ENCODE assay signal across 8 mouse cellular contexts in the genomic region with DNA sequence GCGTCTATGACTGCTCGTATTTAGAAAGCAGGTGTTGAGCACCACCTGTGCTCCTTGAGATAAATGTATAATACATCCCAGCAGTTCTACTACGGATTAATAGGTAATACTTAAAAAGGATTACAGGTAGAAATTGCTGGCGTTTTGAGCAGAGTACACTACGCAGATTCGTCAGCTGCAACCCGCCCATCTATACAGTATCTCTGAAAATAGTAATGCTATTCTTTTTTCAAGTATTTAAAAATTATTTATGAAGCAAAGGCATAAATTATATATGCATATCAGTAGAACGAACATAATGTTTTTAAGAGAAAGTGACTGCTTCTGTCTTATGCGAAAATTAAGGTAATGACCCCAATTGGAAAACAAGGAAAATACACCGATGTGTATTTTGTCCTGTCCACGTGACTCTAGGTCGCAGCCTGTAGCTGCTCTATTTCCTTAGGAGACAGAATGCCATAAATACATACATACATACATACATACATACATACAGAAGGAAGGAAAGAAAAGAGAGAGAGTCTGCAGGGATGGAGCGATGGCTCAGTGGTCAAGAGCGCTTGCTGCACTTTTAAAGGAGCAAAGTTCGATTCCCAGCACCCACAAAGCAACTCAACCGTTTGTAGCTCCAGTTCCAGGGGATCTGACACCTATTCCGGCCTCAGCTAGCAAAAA. TPM values are rescaled to one million over a fixed set of nuclear protein-coding genes. Genes with fewer than 3 reads are reported as not detected.
DNase-seq lines count a peak whose midpoint lies in the region; ATAC-seq and TF ChIP-seq lines count a peak whose summit lies in the region.

No protein-coding gene starts in this region.

- H3K9ac ChIP-seq in heart, embryonic 14.5 days (ENCODE audit: low read length), result peak overlapping the region; percentile 67
- peak overlapping the region; percentile 63 for H3K9ac ChIP-seq in MEL (ENCODE audit: control insufficient read depth, low read depth, low read length, poor library complexity, severe bottlenecking)
- peak overlapping the region; percentile 88 for H3K9ac ChIP-seq in forebrain, postnatal 0 days
- peak overlapping the region; percentile 48 for H3K9ac ChIP-seq in liver, embryonic 15.5 days

- ATAC-seq in heart, embryonic 14.5 days (ENCODE audit: insufficient number of reproducible peaks, insufficient read depth, low FRiP score, low read depth), result peak; percentile 37
- ATAC-seq in forebrain, postnatal 0 days, result peak; percentile 59
- peak; percentile 29 for ATAC-seq in liver, embryonic 15.5 days (ENCODE audit: insufficient read depth)

- H3K4me3 ChIP-seq in heart, embryonic 14.5 days (ENCODE audit: control insufficient read depth in 1 of 2, insufficient read depth in 1 of 2, low read depth in 1 of 2, low read length in 2 of 2), result peak overlapping the region; percentile 76 to 87
- H3K4me3 ChIP-seq in MEL (ENCODE audit: control insufficient read depth in 1 of 2, insufficient read depth in 1 of 2, low read depth in 2 of 2, low read length in 2 of 2), result peak overlapping the region; percentile 67 to 87
- H3K4me3 ChIP-seq in forebrain, postnatal 0 days (ENCODE audit: low read depth, low read length), result peak overlapping the region; percentile 78
- H3K4me3 ChIP-seq in liver, embryonic 15.5 days (replicated peaks), result peak overlapping the region; percentile 87

- H3K27ac ChIP-seq in heart, embryonic 14.5 days (replicated peaks in 1 of 2; ENCODE audit: control insufficient read depth in 1 of 2, insufficient read depth in 1 of 2, low read depth in 2 of 2, low read length in 2 of 2), result peak overlapping the region; percentile 39 to 82; a peak in 3 of 4 replicates
- peak overlapping the region; percentile 53 for H3K27ac ChIP-seq in MEL (ENCODE audit: control insufficient read depth, low read depth, low read length)
- H3K27ac ChIP-seq in forebrain, postnatal 0 days (ENCODE audit: low read depth, low read length), result peak overlapping the region; percentile 57
- H3K27ac ChIP-seq in liver, embryonic 15.5 days (replicated peaks), result peak overlapping the region; percentile 83

- 1% methylated on average over 17 of the region's 17 CpGs for WGBS in heart, embryonic 14.5 days
- 1% methylated on average over 17 of the region's 17 CpGs for WGBS in forebrain, postnatal 0 days
- WGBS in liver, embryonic 15.5 days (ENCODE audit: insufficient replicate concordance), result under 1% methylated on average over 17 of the region's 17 CpGs

- TF ChIP-seq EP300 in MEL (IDR thresholded peaks at IDR 0.05; ENCODE audit: low read depth in 1 of 2, low read length in 2 of 2), result no peak

- no peak for DNase-seq in heart, postnatal 36 days
- DNase-seq in MEL (ENCODE audit: low read depth, low spot score), result no peak
- DNase-seq in forebrain, postnatal 0 days, result no peak
- no peak for DNase-seq in T-cell, adult 2 months (ENCODE audit: low spot score)
- DNase-seq in layer of hippocampus, adult 18-20 months (ENCODE audit: low spot score in 2 of 2), result no peak
- no peak for DNase-seq in gastrocnemius, postnatal 10 days

- peak overlapping the region; percentile 88 for H3K4me2 ChIP-seq in heart, embryonic 14.5 days (ENCODE audit: low read length)
- H3K4me2 ChIP-seq in forebrain, postnatal 0 days (ENCODE audit: low read depth), result peak overlapping the region; percentile 48
- peak overlapping the region; percentile 85 for H3K4me2 ChIP-seq in liver, embryonic 15.5 days

- H3K36me3 ChIP-seq in heart, embryonic 14.5 days (ENCODE audit: control insufficient read depth, insufficient read depth, low read length), result no peaks in the 10 kb centered on the region
- H3K36me3 ChIP-seq in MEL (ENCODE audit: control insufficient read depth in 1 of 2, insufficient read depth in 2 of 2, low read length in 2 of 2), result peaks cover 0 to 22% of the 10 kb centered on the region in 2 experiments; a peak in 2 of 4 replicates
- no peaks in the 10 kb centered on the region for H3K36me3 ChIP-seq in forebrain, postnatal 0 days (ENCODE audit: insufficient read depth)
- H3K36me3 ChIP-seq in liver, embryonic 15.5 days (replicated peaks), result no peaks in the 10 kb centered on the region

- no peaks in the 10 kb centered on the region for H3K9me3 ChIP-seq in heart, embryonic 14.5 days (ENCODE audit: control insufficient read depth, low read length)
- no peaks in the 10 kb centered on the region for H3K9me3 ChIP-seq in MEL (replicated peaks; ENCODE audit: insufficient read depth, low read length)
- no peaks in the 10 kb centered on the region for H3K9me3 ChIP-seq in forebrain, postnatal 0 days (ENCODE audit: low read length)
- no peaks in the 10 kb centered on the region for H3K9me3 ChIP-seq in liver, embryonic 15.5 days (replicated peaks)

- intact Hi-C loops in heart, postnatal 36 days (cut with DNase I), result loop anchor here (1.0 to 10.0 kb wide), 5 partner anchors 51 to 739 kb away; a partner anchor contains a TSS

- no peak for TF ChIP-seq RAD21 in MEL (IDR thresholded peaks at IDR 0.05; ENCODE audit: low read depth, low read length)

- peaks cover 0 to 6% of the 10 kb centered on the region in 2 experiments; a peak in 2 of 4 replicates for H3K4me1 ChIP-seq in heart, embryonic 14.5 days (ENCODE audit: control insufficient read depth in 2 of 2, insufficient read depth in 2 of 2, low read length in 2 of 2)
- peaks cover 5 to 6% of the 10 kb centered on the region in 2 experiments; a peak in 3 of 4 replicates for H3K4me1 ChIP-seq in MEL (ENCODE audit: control insufficient read depth in 1 of 2, insufficient read depth in 2 of 2, low read length in 2 of 2)
- H3K4me1 ChIP-seq in forebrain, postnatal 0 days (ENCODE audit: insufficient read depth), result peaks cover 10% of the 10 kb centered on the region; the same call in 1 of the 2 replicates
- H3K4me1 ChIP-seq in liver, embryonic 15.5 days (replicated peaks), result peaks cover 44% of the 10 kb centered on the region

- H3K79me2 ChIP-seq in MEL (ENCODE audit: control insufficient read depth, insufficient read depth, low read length, poor library complexity), result peaks cover 10% of the 10 kb centered on the region

- no peaks in the 10 kb centered on the region for H3K27me3 ChIP-seq in heart, embryonic 14.5 days (ENCODE audit: control insufficient read depth, insufficient read depth, low read length)
- no peaks in the 10 kb centered on the region for H3K27me3 ChIP-seq in MEL (ENCODE audit: control insufficient read depth in 1 of 2, insufficient read depth in 2 of 2, low read length in 2 of 2)
- H3K27me3 ChIP-seq in forebrain, postnatal 0 days (ENCODE audit: insufficient read depth, low read length), result no peaks in the 10 kb centered on the region
- no peaks in the 10 kb centered on the region for H3K27me3 ChIP-seq in liver, embryonic 15.5 days

- no peak for TF ChIP-seq CTCF in MEL (IDR thresholded peaks at IDR 0.05 in 2 of 3, conservative IDR thresholded peaks at IDR 0.05 in 1 of 3; ENCODE audit: control insufficient read depth in 1 of 3, insufficient read depth in 1 of 3, low read depth in 2 of 3, low read length in 3 of 3, poor library complexity in 1 of 3, severe bottlenecking in 1 of 3)
- no peak for TF ChIP-seq CTCF in forebrain, postnatal 0 days (IDR thresholded peaks at IDR 0.05; ENCODE audit: low read depth)

- no peak for TF ChIP-seq POLR2A in MEL (IDR thresholded peaks at IDR 0.05; ENCODE audit: control insufficient read depth in 1 of 2, insufficient read depth in 1 of 2, low read depth in 1 of 2, low read length in 2 of 2, poor library complexity in 1 of 2)

TF ChIP-seq in MEL, 35 proteins besides CTCF, POLR2A, EP300 and RAD21 (continues in another document):
- TF ChIP-seq USF2 (IDR thresholded peaks at IDR 0.05; ENCODE audit: borderline replicate concordance in 1 of 2, insufficient read depth in 1 of 2, low read depth in 1 of 2, low read length in 2 of 2), result peak; percentile 28 to 50; a peak in 2 of 4 replicates
- TF ChIP-seq ZC3H11A (IDR thresholded peaks at IDR 0.05; ENCODE audit: low read depth, low read length), result no peak
- TF ChIP-seq MAX (IDR thresholded peaks at IDR 0.05; ENCODE audit: low read length), result peak; percentile 59
- TF ChIP-seq MYB (IDR thresholded peaks at IDR 0.05; ENCODE audit: low read depth, low read length), result no peak
- no peak for TF ChIP-seq ETS1 (IDR thresholded peaks at IDR 0.05; ENCODE audit: low read depth, low read length)
- TF ChIP-seq E2F4 (IDR thresholded peaks at IDR 0.05; ENCODE audit: borderline replicate concordance, low read depth, low read length), result no peak
- TF ChIP-seq ZMIZ1 (IDR thresholded peaks at IDR 0.05; ENCODE audit: low read depth, low read length), result no peak
- no peak; the same call in 1 of the 2 replicates for TF ChIP-seq SIN3A (IDR thresholded peaks at IDR 0.05; ENCODE audit: low read length)
- no peak for TF ChIP-seq ZNF384 (IDR thresholded peaks at IDR 0.05; ENCODE audit: low read depth, low read length)
- peak; percentile 27; the same call in 1 of the 2 replicates for TF ChIP-seq MYC (IDR thresholded peaks at IDR 0.05; ENCODE audit: low read depth, low read length)
- no peak for TF ChIP-seq ELF1 (IDR thresholded peaks at IDR 0.05; ENCODE audit: low read depth, low read length)
- no peak for TF ChIP-seq NELFE (IDR thresholded peaks at IDR 0.05; ENCODE audit: low read depth, low read length)

RNA-seq across cellular contexts. Expression of a gene that starts 0.6 kb away (rescaled TPM):
- 22.1 and 23.5 TPM in 2 replicates for polyA plus RNA-seq in heart, embryonic 14.5 days (2014; fragmentation: Nextera tagmentation; extraction: Ambion mirVana)
- 1 to 10 TPM; 5.3 to 5.4 TPM for total RNA-seq in heart, postnatal 36 days (2021)
- total RNA-seq in MEL (2012; rRNA removed), result 9.6 and 11.6 TPM in 2 replicates
- polyA plus RNA-seq in MEL (2012; ENCODE audit: insufficient read depth in 1 of 2, insufficient read length in 2 of 2, low read depth in 1 of 2, low replicate concordance in 2 of 2, missing spikeins in 1 of 2), result 10 to 100 TPM in 1 of 2 experiments, not detected in 1; 12.6 TPM
- total RNA-seq in forebrain, postnatal 0 days (2014; rRNA removed), result 29.1 and 30.4 TPM in 2 replicates
- polyA plus RNA-seq in forebrain, postnatal 0 days (2015; fragmentation: Nextera tagmentation; extraction: Ambion mirVana), result 17.6 and 22.9 TPM in 2 replicates
- 12.9 and 14.6 TPM in 2 replicates for polyA plus RNA-seq in liver, embryonic 15.5 days (2015; fragmentation: Nextera tagmentation; extraction: Ambion mirVana)
- 10 to 100 TPM; 21.4 TPM for total RNA-seq in layer of hippocampus, adult 18-20 months (2021)
- total RNA-seq in gastrocnemius, postnatal 10 days (2021), result 10 to 100 TPM in 1 of 2 experiments, 1 to 10 TPM in 1; 8.2 to 11.1 TPM

RNA-seq across cellular contexts. Expression of a gene that starts 5.5 kb away (rescaled TPM):
- polyA plus RNA-seq in heart, embryonic 14.5 days (2014; fragmentation: Nextera tagmentation; extraction: Ambion mirVana), result 0.12 and 0.23 TPM in 2 replicates
- under 1 TPM; 0.14 to 0.76 TPM for total RNA-seq in heart, postnatal 36 days (2021)
- total RNA-seq in MEL (2012; rRNA removed), result not detected in 2 replicates
- polyA plus RNA-seq in MEL (2012; ENCODE audit: insufficient read depth in 1 of 2, insufficient read length in 2 of 2, low read depth in 1 of 2, low replicate concordance in 2 of 2, missing spikeins in 1 of 2), result under 1 TPM in 1 of 2 experiments, not detected in 1; 0.03 TPM
- total RNA-seq in forebrain, postnatal 0 days (2014; rRNA removed), result 0.05 TPM in 1 of 2 replicates, not detected in the other
- polyA plus RNA-seq in forebrain, postnatal 0 days (2015; fragmentation: Nextera tagmentation; extraction: Ambion mirVana), result 0.15 and 0.53 TPM in 2 replicates
- polyA plus RNA-seq in liver, embryonic 15.5 days (2015; fragmentation: Nextera tagmentation; extraction: Ambion mirVana), result 2.8 and 3.1 TPM in 2 replicates
- total RNA-seq in layer of hippocampus, adult 18-20 months (2021), result under 1 TPM in 1 of 2 experiments, not detected in 1; 0.12 TPM
- under 1 TPM; 0.20 to 0.26 TPM for total RNA-seq in gastrocnemius, postnatal 10 days (2021)
